8 mouse cellular contexts compared by ENCODE assay signal in the genomic region with DNA sequence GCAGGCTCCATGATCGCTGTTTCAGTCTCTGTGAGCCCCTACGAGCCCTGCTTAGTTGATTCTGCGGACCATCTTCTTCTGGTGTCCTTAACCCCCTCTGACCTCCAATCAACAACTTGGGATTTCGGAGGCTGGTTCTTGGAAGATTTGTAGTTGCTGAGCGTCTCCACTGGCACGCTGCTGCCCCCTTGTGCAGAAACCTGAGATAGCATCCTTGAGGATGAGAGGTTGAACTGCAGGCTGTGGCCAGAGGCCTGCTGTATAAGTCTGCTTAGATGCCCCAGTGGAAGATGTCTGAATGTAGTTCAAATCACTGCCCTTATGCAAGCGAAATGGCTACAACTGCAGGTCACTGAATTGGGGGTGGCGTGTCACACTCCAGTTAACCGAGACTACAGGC. TPM values are rescaled to one million over a fixed set of nuclear protein-coding genes. Genes with fewer than 3 reads are reported as not detected.
DNase-seq lines count a peak whose midpoint lies in the region; ATAC-seq and TF ChIP-seq lines count a peak whose summit lies in the region.

No protein-coding gene starts in this region.

- no peak overlapping the region for H3K9ac ChIP-seq in midbrain, embryonic 15.5 days

- no peaks in the 10 kb centered on the region for H3K79me2 ChIP-seq in myocyte (ENCODE audit: control insufficient read depth, insufficient read depth)

- peaks cover 26% of the 10 kb centered on the region for H3K4me1 ChIP-seq in midbrain, embryonic 10.5 days
- H3K4me1 ChIP-seq in midbrain, embryonic 15.5 days: peaks cover 17% of the 10 kb centered on the region
- H3K4me1 ChIP-seq in limb, embryonic 10.5 days: peaks cover 38% of the 10 kb centered on the region

- no peak overlapping the region for H3ac ChIP-seq in myocyte (ENCODE audit: control insufficient read depth, insufficient read length)

- ATAC-seq in midbrain, embryonic 15.5 days (replicated peaks): no peak

- H3K36me3 ChIP-seq in midbrain, embryonic 10.5 days: no peaks in the 10 kb centered on the region
- H3K36me3 ChIP-seq in midbrain, embryonic 15.5 days (replicated peaks): no peaks in the 10 kb centered on the region
- no peaks in the 10 kb centered on the region for H3K36me3 ChIP-seq in limb, embryonic 10.5 days
- H3K36me3 ChIP-seq in myocyte (ENCODE audit: control insufficient read depth, insufficient read depth): no peaks in the 10 kb centered on the region

- H3K4me3 ChIP-seq in midbrain, embryonic 10.5 days: no peak overlapping the region
- no peak overlapping the region for H3K4me3 ChIP-seq in midbrain, embryonic 15.5 days
- H3K4me3 ChIP-seq in limb, embryonic 10.5 days: no peak overlapping the region
- H3K4me3 ChIP-seq in myocyte: no peak overlapping the region

- no peak overlapping the region for H3K27ac ChIP-seq in midbrain, embryonic 10.5 days (replicated peaks)
- H3K27ac ChIP-seq in midbrain, embryonic 15.5 days: no peak overlapping the region
- no peak overlapping the region for H3K27ac ChIP-seq in limb, embryonic 10.5 days

- DNase-seq in midbrain, embryonic 10.5 days (ENCODE audit: low spot score): peak; percentile 88
- DNase-seq in embryo, embryonic 10 days (ENCODE audit: low spot score): peak; percentile 95
- peak; percentile 66 to 86 for DNase-seq in gastrocnemius, postnatal 4 days (ENCODE audit: low spot score in 2 of 2)
- DNase-seq in kidney, adult 18-20 months: peak; percentile 94
- peak; percentile 92 for DNase-seq in limb, embryonic 10.5 days (ENCODE audit: low spot score)
- DNase-seq in spleen, postnatal 36 days (ENCODE audit: low spot score in 2 of 2): peak; percentile 82 to 87

- TF ChIP-seq POLR2A in myocyte (IDR thresholded peaks at IDR 0.05; ENCODE audit: insufficient read length, low read depth): no peak

- no peaks in the 10 kb centered on the region; the same call in 1 of the 2 replicates for H3K27me3 ChIP-seq in midbrain, embryonic 10.5 days (ENCODE audit: low read depth, poor library complexity, severe bottlenecking)
- H3K27me3 ChIP-seq in midbrain, embryonic 15.5 days (replicated peaks): no peaks in the 10 kb centered on the region
- no peaks in the 10 kb centered on the region for H3K27me3 ChIP-seq in limb, embryonic 10.5 days (ENCODE audit: low read depth, poor library complexity, severe bottlenecking)
- peaks cover 3% of the 10 kb centered on the region for H3K27me3 ChIP-seq in myocyte (ENCODE audit: control insufficient read depth, insufficient read depth, insufficient read length)

- H3K9me3 ChIP-seq in midbrain, embryonic 10.5 days (replicated peaks): no peaks in the 10 kb centered on the region
- no peaks in the 10 kb centered on the region for H3K9me3 ChIP-seq in midbrain, embryonic 15.5 days
- H3K9me3 ChIP-seq in limb, embryonic 10.5 days (replicated peaks): no peaks in the 10 kb centered on the region

- WGBS in midbrain, embryonic 10.5 days: 13% methylated on average over 9 of the region's 9 CpGs
- 16% methylated on average over 9 of the region's 9 CpGs for WGBS in midbrain, embryonic 15.5 days
- WGBS in limb, embryonic 10.5 days: 13% methylated on average over 9 of the region's 9 CpGs

- H3K4me2 ChIP-seq in midbrain, embryonic 15.5 days: no peak overlapping the region
- peak overlapping the region; percentile 50 for H3K4me2 ChIP-seq in myocyte (ENCODE audit: low read depth)

TF ChIP-seq in myocyte, 11 proteins besides CTCF, POLR2A, EP300 and RAD21:
- TF ChIP-seq POLR2AphosphoS2 (IDR thresholded peaks at IDR 0.05; ENCODE audit: insufficient read length, low read depth) (no peak), E2F4 (IDR thresholded peaks at IDR 0.05; ENCODE audit: insufficient read depth) (no peak), MAX (IDR thresholded peaks at IDR 0.05; ENCODE audit: low read depth) (no peak), SRF (IDR thresholded peaks at IDR 0.05; ENCODE audit: control insufficient read depth, insufficient read length, low read depth) (no peak), TCF12 (IDR thresholded peaks at IDR 0.05; ENCODE audit: insufficient read depth, poor library complexity, severe bottlenecking) (no peak), TCF3 (IDR thresholded peaks at IDR 0.05; ENCODE audit: insufficient read length, low read depth) (no peak)
TF ChIP-seq in myocyte: peak in this region for 0.

RNA-seq across cellular contexts. Expression of gene Haao, which starts 2.7 kb away (rescaled TPM):
- 0.11 and 0.27 TPM in 2 replicates for polyA plus RNA-seq in midbrain, embryonic 10.5 days (2016; fragmentation: Nextera tagmentation; extraction: Ambion mirVana)
- 0.29 TPM in 1 of 2 replicates, not detected in the other for polyA plus RNA-seq in midbrain, embryonic 15.5 days (2015; fragmentation: Nextera tagmentation; extraction: Ambion mirVana)
- total RNA-seq in gastrocnemius, postnatal 4 days (2021): under 1 TPM in 1 of 2 experiments, not detected in 1; 0.54 TPM
- polyA plus RNA-seq in limb, embryonic 10.5 days (2016; fragmentation: Nextera tagmentation; extraction: Ambion mirVana): 0.70 and 0.99 TPM in 2 replicates
- polyA plus RNA-seq in myocyte (2012; fragmentation: generic; extraction: Trizol): not detected
